Mouse (Mus musculus) forebrain, embryonic 16.5 days (tissue): ENCODE results near the gene Chst11. TPM values are rescaled to one million over a fixed set of nuclear protein-coding genes. Genes with fewer than 3 reads are reported as not detected.
A peak's percentile ranks its signal among the peaks of the same experiment; 100 is the strongest.

Experiments used
- ATAC-seq: fragments of 200-750 bp; cut with Nextera tagmentation; 2 replicates; pipeline ENCODE4 v1.8.0; 2017; ENCODE audit warnings: mild to moderate bottlenecking, moderate library complexity
- H3K27ac ChIP-seq: fragments of 300-500 bp; sonication (generic); 2 replicates; pipeline ENCODE4 v1.5.1; 2014; ENCODE audit warnings: low read length, control low read depth
- H3K27me3 ChIP-seq: fragments of 300-500 bp; sonication (generic); replicated peaks from 2 replicates; pipeline ENCODE4 v1.6.1; 2014; ENCODE audit warnings: low read length; ENCODE audit not compliant: control insufficient read depth, insufficient read depth
- H3K36me3 ChIP-seq: fragments of 300-500 bp; sonication (generic); 2 replicates; pipeline ENCODE4 v1.6.1; 2014; ENCODE audit not compliant: control insufficient read depth, insufficient read depth
- H3K4me1 ChIP-seq: fragments of 300-500 bp; sonication (generic); replicated peaks from 2 replicates; pipeline ENCODE4 v1.6.1; 2014; ENCODE audit warnings: low read length; ENCODE audit not compliant: control insufficient read depth, insufficient read depth
- H3K4me2 ChIP-seq: fragments of 300-500 bp; sonication (generic); 2 replicates; pipeline ENCODE4 v1.6.1; 2014; ENCODE audit warnings: mild to moderate bottlenecking, low read length, control low read depth
- H3K4me3 ChIP-seq: fragments of 300-500 bp; sonication (generic); replicated peaks from 2 replicates; pipeline ENCODE4 v1.5.1; 2014; ENCODE audit warnings: mild to moderate bottlenecking, low read length, control low read depth
- H3K9ac ChIP-seq: fragments of 300-500 bp; sonication (generic); replicated peaks from 2 replicates; pipeline ENCODE4 v1.6.1; 2014; ENCODE audit warnings: low read depth, low read length, control low read depth
- H3K9me3 ChIP-seq: fragments of 300-500 bp; sonication (generic); 2 replicates; pipeline ENCODE4 v1.6.1; 2016; ENCODE audit warnings: low read length; ENCODE audit not compliant: control insufficient read depth
- WGBS: fragments of 180-500 bp; shearing (Covaris S2); extraction: QIAGEN DNeasy Blood & Tissue Kit; methylation state at CpG from one replicate; pipeline ENCODE4 v1.1.7; 2014; 5-methylcytosine and 5-hydroxymethylcytosine counted together
- polyA plus RNA-seq: library from polyadenylated mRNA; unstranded; fragments of >200 nt; fragmentation: Nextera tagmentation; extraction: Ambion mirVana; gene quantifications from 2 replicates; pipeline ENCODE4 v1.2.1, GENCODE M21; 2015

Gene Chst11
- polyA plus RNA-seq, 1 experiment from 2014 or later: 3.4 TPM

- WGBS: 78% methylated on average over 7 of the region's 7 CpGs
- no peaks in the 10 kb centered on the region for H3K27me3 ChIP-seq
- H3K4me3 ChIP-seq: no peak overlapping the region
- no peaks in the 10 kb centered on the region for H3K9me3 ChIP-seq
- no peaks in the 10 kb centered on the region for H3K36me3 ChIP-seq
- H3K27ac ChIP-seq: no peak overlapping the region
- H3K4me1 ChIP-seq: no peaks in the 10 kb centered on the region
- H3K9ac ChIP-seq: no peak overlapping the region
- ATAC-seq: no peak
- H3K4me2 ChIP-seq: no peak overlapping the region
Observed at GRCm38 (mm10) chr10:82964491-82964890, 20.8 kb upstream of the Chst11 start.

GRCm38 (mm10) chr10:82966672-82967071 lies 18.6 kb upstream of the Chst11 start:
- ATAC-seq: no peak

GRCm38 (mm10) chr10:82969612-82970011 lies 15.7 kb upstream of the Chst11 start:
- no peak for ATAC-seq
- Histone ChIP-seq H3K27ac (no peak overlapping the region), H3K27me3 (no peaks in the 10 kb centered on the region), H3K9ac (no peak overlapping the region), H3K9me3 (no peaks in the 10 kb centered on the region), H3K36me3 (no peaks in the 10 kb centered on the region), H3K4me2 (no peak overlapping the region), H3K4me1 (no peaks in the 10 kb centered on the region), H3K4me3 (no peak overlapping the region)
- 67% methylated on average over 5 of the region's 5 CpGs for WGBS

More at GRCm38 (mm10) chr10:82966672-82967071, 18.6 kb upstream of the Chst11 start:
- 90% methylated on average over 7 of the region's 7 CpGs for WGBS
- Histone ChIP-seq H3K4me1 (no peaks in the 10 kb centered on the region), H3K9me3 (no peaks in the 10 kb centered on the region), H3K9ac (no peak overlapping the region), H3K27me3 (no peaks in the 10 kb centered on the region), H3K4me3 (no peak overlapping the region), H3K36me3 (no peaks in the 10 kb centered on the region), H3K27ac (no peak overlapping the region), H3K4me2 (no peak overlapping the region)

GRCm38 (mm10) chr10:82971549-82971948 lies 13.7 kb upstream of the Chst11 start:
- H3K4me3 ChIP-seq: no peak overlapping the region
- no peak overlapping the region for H3K4me2 ChIP-seq
- H3K9me3 ChIP-seq: no peaks in the 10 kb centered on the region
- ATAC-seq: no peak
- H3K36me3 ChIP-seq: no peaks in the 10 kb centered on the region
- no peaks in the 10 kb centered on the region for H3K27me3 ChIP-seq
- no peak overlapping the region for H3K27ac ChIP-seq
- WGBS: 84% methylated on average over 11 of the region's 11 CpGs
- H3K4me1 ChIP-seq: no peaks in the 10 kb centered on the region
- H3K9ac ChIP-seq: no peak overlapping the region

- Histone ChIP-seq H3K9me3 (no peaks in the 10 kb centered on the region), H3K4me1 (no peaks in the 10 kb centered on the region), H3K9ac (no peak overlapping the region), H3K36me3 (no peaks in the 10 kb centered on the region), H3K4me3 (no peak overlapping the region), H3K4me2 (no peak overlapping the region), H3K27me3 (no peaks in the 10 kb centered on the region), H3K27ac (no peak overlapping the region)
- WGBS: 79% methylated on average over 5 of the region's 5 CpGs
- no peak for ATAC-seq
Observed at GRCm38 (mm10) chr10:82974201-82974600, 11.1 kb upstream of the Chst11 start.

- Histone ChIP-seq H3K9ac (no peak overlapping the region), H3K27me3 (no peaks in the 10 kb centered on the region), H3K4me3 (no peak overlapping the region), H3K36me3 (no peaks in the 10 kb centered on the region), H3K4me2 (no peak overlapping the region), H3K9me3 (no peaks in the 10 kb centered on the region), H3K4me1 (no peaks in the 10 kb centered on the region), H3K27ac (no peak overlapping the region)
- WGBS: 60% methylated on average over 6 of the region's 6 CpGs
- ATAC-seq: peak; percentile 38; the same call in 1 of the 2 replicates
Observed at GRCm38 (mm10) chr10:82974627-82975177, 10.6 kb upstream of the Chst11 start.

- Histone ChIP-seq H3K27ac (no peak overlapping the region), H3K4me2 (no peak overlapping the region), H3K4me1 (no peaks in the 10 kb centered on the region), H3K36me3 (no peaks in the 10 kb centered on the region), H3K9me3 (no peaks in the 10 kb centered on the region), H3K4me3 (no peak overlapping the region), H3K9ac (no peak overlapping the region), H3K27me3 (no peaks in the 10 kb centered on the region)
- 90% methylated on average over 15 of the region's 15 CpGs for WGBS
- ATAC-seq: no peak
Observed at GRCm38 (mm10) chr10:82975806-82976205, 9.5 kb upstream of the Chst11 start.

GRCm38 (mm10) chr10:82982286-82982685 lies 3.0 kb upstream of the Chst11 start:
- Histone ChIP-seq H3K27ac (no peak overlapping the region), H3K27me3 (peaks cover 13% of the 10 kb centered on the region), H3K4me3 (no peak overlapping the region), H3K4me1 (peaks cover 15% of the 10 kb centered on the region), H3K9me3 (no peaks in the 10 kb centered on the region), H3K36me3 (no peaks in the 10 kb centered on the region), H3K9ac (no peak overlapping the region), H3K4me2 (no peak overlapping the region)
- ATAC-seq: no peak
- WGBS: 83% methylated on average over 3 of the region's 3 CpGs

- Histone ChIP-seq H3K27ac (peak overlapping the region; percentile 80), H3K4me1 (peaks cover 26% of the 10 kb centered on the region), H3K36me3 (no peaks in the 10 kb centered on the region), H3K9ac (peak overlapping the region; percentile 84), H3K9me3 (no peaks in the 10 kb centered on the region), H3K4me3 (peak overlapping the region; percentile 80), H3K27me3 (peaks cover 13% of the 10 kb centered on the region), H3K4me2 (peak overlapping the region; percentile 92)
- WGBS: 0% methylated on average over 32 of the region's 32 CpGs
- peak; percentile 63 for ATAC-seq
Observed at GRCm38 (mm10) chr10:82985700-82986131, 418 bp downstream of the Chst11 start.
